ENCODE assay signal across 8 mouse cellular contexts in genomic region chr8:84202938-84203917, GRCm38 (mm10). TPM values are rescaled to one million over a fixed set of nuclear protein-coding genes. Genes with fewer than 3 reads are reported as not detected.
DNase-seq lines count a peak whose midpoint lies in the region; ATAC-seq and TF ChIP-seq lines count a peak whose summit lies in the region.

No protein-coding gene starts in this region.

- no peaks in the 10 kb centered on the region for H3K9me3 ChIP-seq in intestine, postnatal 0 days (ENCODE audit: control insufficient read depth)
- H3K9me3 ChIP-seq in liver, embryonic 12.5 days (replicated peaks), result no peaks in the 10 kb centered on the region
- H3K9me3 ChIP-seq in stomach, embryonic 14.5 days (ENCODE audit: control insufficient read depth, low read depth, low read length), result no peaks in the 10 kb centered on the region

- no peaks in the 10 kb centered on the region for H3K27me3 ChIP-seq in intestine, postnatal 0 days (replicated peaks; ENCODE audit: control insufficient read depth, insufficient read depth, low read length)
- peaks cover 41% of the 10 kb centered on the region for H3K27me3 ChIP-seq in liver, embryonic 12.5 days (replicated peaks)
- H3K27me3 ChIP-seq in myocyte (ENCODE audit: control insufficient read depth, insufficient read depth, insufficient read length), result no peaks in the 10 kb centered on the region
- H3K27me3 ChIP-seq in stomach, embryonic 14.5 days (ENCODE audit: control insufficient read depth, insufficient read depth, low read length), result no peaks in the 10 kb centered on the region

- H3K27ac ChIP-seq in intestine, postnatal 0 days (ENCODE audit: low read depth, low read length), result peak overlapping the region; percentile 81
- H3K27ac ChIP-seq in liver, embryonic 12.5 days, result peak overlapping the region; percentile 76
- H3K27ac ChIP-seq in stomach, embryonic 14.5 days (ENCODE audit: low read length), result peak overlapping the region; percentile 84

- peak; percentile 31 for ATAC-seq in intestine, postnatal 0 days
- peak; percentile 37 for ATAC-seq in liver, embryonic 12.5 days
- peak; percentile 38 for ATAC-seq in stomach, embryonic 14.5 days (ENCODE audit: insufficient number of reproducible peaks, insufficient read depth, low FRiP score, low read depth)

- H3ac ChIP-seq in myocyte (ENCODE audit: control insufficient read depth, insufficient read length), result peak overlapping the region; percentile 77

- H3K4me1 ChIP-seq in intestine, postnatal 0 days (replicated peaks; ENCODE audit: control insufficient read depth, insufficient read depth, low read length), result no peaks in the 10 kb centered on the region; the same call in 1 of the 2 replicates
- H3K4me1 ChIP-seq in liver, embryonic 12.5 days, result peaks cover 70% of the 10 kb centered on the region
- peaks cover 58% of the 10 kb centered on the region for H3K4me1 ChIP-seq in stomach, embryonic 14.5 days (ENCODE audit: control insufficient read depth, insufficient read depth, low read length)

- DNase-seq in cerebellum, postnatal 14 days, result peak; percentile 57 to 74
- no peak for DNase-seq in cerebellum, adult 9-11 months
- DNase-seq in embryo, embryonic 9.5 days (ENCODE audit: extremely low spot score), result peak; percentile 74
- peak; percentile 92 to 95 for DNase-seq in heart, adult 18-20 months

- no peaks in the 10 kb centered on the region; the same call in 1 of the 2 replicates for H3K36me3 ChIP-seq in intestine, postnatal 0 days (ENCODE audit: control insufficient read depth, insufficient read depth)
- H3K36me3 ChIP-seq in liver, embryonic 12.5 days, result peaks cover 23% of the 10 kb centered on the region
- H3K36me3 ChIP-seq in myocyte (ENCODE audit: control insufficient read depth, insufficient read depth), result peaks cover 18% of the 10 kb centered on the region
- H3K36me3 ChIP-seq in stomach, embryonic 14.5 days (ENCODE audit: control insufficient read depth, insufficient read depth, low read length), result peaks cover 15% of the 10 kb centered on the region

- H3K4me2 ChIP-seq in intestine, postnatal 0 days (replicated peaks; ENCODE audit: low read depth), result peak overlapping the region; percentile 76
- H3K4me2 ChIP-seq in liver, embryonic 12.5 days, result peak overlapping the region; percentile 90
- H3K4me2 ChIP-seq in myocyte (ENCODE audit: low read depth), result peak overlapping the region; percentile 93
- peak overlapping the region; percentile 97 for H3K4me2 ChIP-seq in stomach, embryonic 14.5 days (replicated peaks; ENCODE audit: low read depth, low read length)

- WGBS in intestine, postnatal 0 days, result 13% methylated on average over 34 of the region's 34 CpGs
- WGBS in liver, embryonic 12.5 days (ENCODE audit: insufficient replicate concordance), result 5% methylated on average over 34 of the region's 34 CpGs
- 9% methylated on average over 34 of the region's 34 CpGs for WGBS in stomach, embryonic 14.5 days

- peaks cover 66% of the 10 kb centered on the region for H3K79me2 ChIP-seq in myocyte (ENCODE audit: control insufficient read depth, insufficient read depth)

- peak; percentile 76 for TF ChIP-seq POLR2A in myocyte (IDR thresholded peaks at IDR 0.05; ENCODE audit: insufficient read length, low read depth)

- H3K9ac ChIP-seq in intestine, postnatal 0 days (ENCODE audit: low read depth, low read length), result peak overlapping the region; percentile 57
- H3K9ac ChIP-seq in liver, embryonic 12.5 days, result peak overlapping the region; percentile 62
- peak overlapping the region; percentile 58 for H3K9ac ChIP-seq in stomach, embryonic 14.5 days (replicated peaks; ENCODE audit: low read depth, low read length)

- no peak for TF ChIP-seq CTCF in intestine, postnatal 0 days (IDR thresholded peaks at IDR 0.05; ENCODE audit: low read depth)

- peak overlapping the region; percentile 28 for H3K4me3 ChIP-seq in intestine, postnatal 0 days (ENCODE audit: low read depth, low read length)
- H3K4me3 ChIP-seq in liver, embryonic 12.5 days, result peak overlapping the region; percentile 48
- peak overlapping the region; percentile 82 for H3K4me3 ChIP-seq in myocyte
- peak overlapping the region; percentile 72 for H3K4me3 ChIP-seq in stomach, embryonic 14.5 days (ENCODE audit: low read depth, low read length)

TF ChIP-seq in myocyte, 11 proteins besides CTCF, POLR2A, EP300 and RAD21:
- TF ChIP-seq TCF3 (IDR thresholded peaks at IDR 0.05; ENCODE audit: insufficient read length, low read depth), result peak; percentile 38
- TF ChIP-seq MYOG (IDR thresholded peaks at IDR 0.05; ENCODE audit: control insufficient read depth in 1 of 3, insufficient read depth in 1 of 3, insufficient read length in 2 of 3, low read depth in 2 of 3), result peak in 2 of 3 experiments; percentile 27 to 70
- no peak for TF ChIP-seq USF1 (IDR thresholded peaks at IDR 0.05; ENCODE audit: low read depth)
- TF ChIP-seq POLR2AphosphoS2 (IDR thresholded peaks at IDR 0.05; ENCODE audit: insufficient read length, low read depth), result peak; percentile 88
- TF ChIP-seq MYOD1 (IDR thresholded peaks at IDR 0.05; ENCODE audit: control insufficient read depth in 1 of 3, insufficient read length in 2 of 3, low read depth in 2 of 3), result peak in 1 of 3 experiments; percentile 54
- TF ChIP-seq SRF (IDR thresholded peaks at IDR 0.05; ENCODE audit: control insufficient read depth, insufficient read length, low read depth), result no peak
- no peak for TF ChIP-seq CEBPB (IDR thresholded peaks at IDR 0.05; ENCODE audit: insufficient read depth, poor library complexity, severe bottlenecking)
- no peak for TF ChIP-seq MAX (IDR thresholded peaks at IDR 0.05; ENCODE audit: low read depth)
- no peak for TF ChIP-seq REST (IDR thresholded peaks at IDR 0.05; ENCODE audit: insufficient read depth, insufficient read length)
- TF ChIP-seq E2F4 (IDR thresholded peaks at IDR 0.05; ENCODE audit: insufficient read depth), result no peak
- no peak for TF ChIP-seq TCF12 (IDR thresholded peaks at IDR 0.05; ENCODE audit: insufficient read depth, poor library complexity, severe bottlenecking)
TF ChIP-seq in myocyte: peak in this region for 4.

RNA-seq across cellular contexts. Expression of gene Nanos3, which starts 18.2 kb away (rescaled TPM):
- total RNA-seq in heart, adult 18-20 months (2021), result 1 to 10 TPM in 1 of 2 experiments, not detected in 1; 1.2 TPM
- 1.6 and 1.8 TPM in 2 replicates for polyA plus RNA-seq in intestine, postnatal 0 days (2015; fragmentation: Nextera tagmentation; extraction: Ambion mirVana)
- polyA plus RNA-seq in liver, embryonic 12.5 days (2016; fragmentation: Nextera tagmentation; extraction: Ambion mirVana), result 0.61 and 1.3 TPM in 2 replicates
- polyA plus RNA-seq in myocyte (2012; fragmentation: generic; extraction: Trizol), result 1.2 TPM
- 3.3 and 5.0 TPM in 2 replicates for polyA plus RNA-seq in stomach, embryonic 14.5 days (2014; fragmentation: Nextera tagmentation; extraction: Ambion mirVana)

RNA-seq across cellular contexts. Expression of gene Zswim4, which starts 33.6 kb away (rescaled TPM):
- 1 to 10 TPM; 6.4 to 6.6 TPM for total RNA-seq in heart, adult 18-20 months (2021)
- 3.7 and 3.8 TPM in 2 replicates for polyA plus RNA-seq in intestine, postnatal 0 days (2015; fragmentation: Nextera tagmentation; extraction: Ambion mirVana)
- polyA plus RNA-seq in liver, embryonic 12.5 days (2016; fragmentation: Nextera tagmentation; extraction: Ambion mirVana), result 3.6 and 5.0 TPM in 2 replicates
- 12.7 TPM for polyA plus RNA-seq in myocyte (2012; fragmentation: generic; extraction: Trizol)
- polyA plus RNA-seq in stomach, embryonic 14.5 days (2014; fragmentation: Nextera tagmentation; extraction: Ambion mirVana), result 9.3 and 9.5 TPM in 2 replicates

RNA-seq across cellular contexts. Expression of gene D8Ertd738e, which starts 46.3 kb away (rescaled TPM):
- total RNA-seq in heart, adult 18-20 months (2021), result 100 to 1,000 TPM; 213 to 219 TPM
- polyA plus RNA-seq in intestine, postnatal 0 days (2015; fragmentation: Nextera tagmentation; extraction: Ambion mirVana), result 308 and 309 TPM in 2 replicates
- polyA plus RNA-seq in liver, embryonic 12.5 days (2016; fragmentation: Nextera tagmentation; extraction: Ambion mirVana), result 249 and 259 TPM in 2 replicates
- 232 TPM for polyA plus RNA-seq in myocyte (2012; fragmentation: generic; extraction: Trizol)
- polyA plus RNA-seq in stomach, embryonic 14.5 days (2014; fragmentation: Nextera tagmentation; extraction: Ambion mirVana), result 341 and 358 TPM in 2 replicates

RNA-seq across cellular contexts. Expression of gene Mri1, which starts 53.9 kb away (rescaled TPM):
- 10 to 100 TPM; 12.0 to 15.1 TPM for total RNA-seq in heart, adult 18-20 months (2021)
- 54.9 and 60.3 TPM in 2 replicates for polyA plus RNA-seq in intestine, postnatal 0 days (2015; fragmentation: Nextera tagmentation; extraction: Ambion mirVana)
- 55.4 and 63.1 TPM in 2 replicates for polyA plus RNA-seq in liver, embryonic 12.5 days (2016; fragmentation: Nextera tagmentation; extraction: Ambion mirVana)
- 22.8 TPM for polyA plus RNA-seq in myocyte (2012; fragmentation: generic; extraction: Trizol)
- 69.7 and 73.7 TPM in 2 replicates for polyA plus RNA-seq in stomach, embryonic 14.5 days (2014; fragmentation: Nextera tagmentation; extraction: Ambion mirVana)

RNA-seq across cellular contexts. Expression of gene 4930432K21Rik, which starts 55.4 kb away (rescaled TPM):
- total RNA-seq in heart, adult 18-20 months (2021), result under 1 TPM; 0.35 to 0.59 TPM
- polyA plus RNA-seq in intestine, postnatal 0 days (2015; fragmentation: Nextera tagmentation; extraction: Ambion mirVana), result 0.17 and 0.18 TPM in 2 replicates
- 0.28 and 0.58 TPM in 2 replicates for polyA plus RNA-seq in liver, embryonic 12.5 days (2016; fragmentation: Nextera tagmentation; extraction: Ambion mirVana)
- polyA plus RNA-seq in myocyte (2012; fragmentation: generic; extraction: Trizol), result 0.24 TPM
- polyA plus RNA-seq in stomach, embryonic 14.5 days (2014; fragmentation: Nextera tagmentation; extraction: Ambion mirVana), result 0.59 and 0.94 TPM in 2 replicates

Comparison
In these comparisons a context has a peak if more than half of its experiments do, and no peak if none do; other contexts are left out.
1. H3K4me3 ChIP-seq: peak in every context shown above with its lines; median percentile 82 in myocyte; 72 in stomach, embryonic 14.5 days; 48 in liver, embryonic 12.5 days; 28 in intestine, postnatal 0 days.